Mouse (Mus musculus): ENCODE data around the gene Sorbs1. TPM values are rescaled to one million over a fixed set of nuclear protein-coding genes. Genes with fewer than 3 reads are reported as not detected.

Gene Sorbs1
- polyA plus RNA-seq, 1 experiment from 2014 or later: 49.5 TPM

DNA sequence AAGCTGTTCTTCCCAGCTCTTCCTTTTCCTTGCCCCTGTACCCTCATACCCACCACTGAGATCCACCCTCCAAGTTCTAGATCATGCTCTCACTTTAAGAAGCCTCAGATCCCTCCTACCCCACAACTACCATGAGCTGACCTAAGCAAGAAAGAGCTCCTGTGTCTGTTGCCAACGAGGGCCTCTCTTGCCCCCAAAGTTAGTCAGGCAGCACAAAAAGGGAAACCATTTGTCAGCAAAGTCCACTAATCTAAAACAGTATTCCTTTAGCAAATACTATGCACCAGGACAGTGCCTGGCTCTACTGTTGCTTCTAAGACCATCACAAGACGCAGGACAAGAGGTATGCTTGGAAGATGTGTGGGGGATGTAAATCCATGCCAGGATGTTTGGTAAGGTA, 106.4 kb downstream of the Sorbs1 start:
- Histone ChIP-seq H3K27ac (ENCODE audit: low read depth, low read length) (no peak overlapping the region), H3K36me3 (ENCODE audit: control insufficient read depth, insufficient read depth, low read length) (no peaks in the 10 kb centered on the region), H3K4me3 (ENCODE audit: low read length) (no peak overlapping the region), H3K4me2 (replicated peaks; ENCODE audit: low read depth, low read length) (no peak overlapping the region), H3K9me3 (ENCODE audit: control insufficient read depth, low read length) (no peaks in the 10 kb centered on the region), H3K9ac (ENCODE audit: low read depth, low read length) (no peak overlapping the region), H3K27me3 (ENCODE audit: control insufficient read depth, insufficient read depth, low read length) (no peaks in the 10 kb centered on the region), H3K4me1 (ENCODE audit: control insufficient read depth, insufficient read depth, low read length) (peaks cover 15% of the 10 kb centered on the region; the same call in 1 of the 2 replicates)
- WGBS: 77% methylated on average over 2 of the region's 2 CpGs
- ATAC-seq (ENCODE audit: low FRiP score, low TSS enrichment): no peak

DNA sequence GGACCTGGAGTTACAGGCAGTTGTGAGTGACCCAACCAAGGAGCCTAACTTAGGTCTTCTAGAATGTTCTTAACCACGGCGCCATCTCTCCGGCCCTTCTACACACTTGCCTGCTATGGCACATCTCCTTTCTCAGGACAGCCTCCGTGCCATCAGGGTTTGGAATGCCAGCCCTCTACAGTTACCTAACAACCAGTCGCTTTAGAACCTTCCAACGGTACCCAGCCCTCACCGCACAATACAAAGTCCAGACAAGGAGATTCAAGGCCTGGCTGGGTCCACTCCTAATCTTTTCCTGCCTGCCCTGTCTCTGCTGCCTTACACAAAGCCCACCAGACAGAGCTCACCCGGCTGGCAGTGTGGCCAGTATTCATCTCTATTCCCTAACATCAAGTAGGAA, 106.9 kb downstream of the Sorbs1 start:
- no peak overlapping the region for H3K27ac ChIP-seq (ENCODE audit: low read depth, low read length)
- no peak for ATAC-seq (ENCODE audit: low FRiP score, low TSS enrichment)
- WGBS: 97% methylated on average over 8 of the region's 8 CpGs

DNA sequence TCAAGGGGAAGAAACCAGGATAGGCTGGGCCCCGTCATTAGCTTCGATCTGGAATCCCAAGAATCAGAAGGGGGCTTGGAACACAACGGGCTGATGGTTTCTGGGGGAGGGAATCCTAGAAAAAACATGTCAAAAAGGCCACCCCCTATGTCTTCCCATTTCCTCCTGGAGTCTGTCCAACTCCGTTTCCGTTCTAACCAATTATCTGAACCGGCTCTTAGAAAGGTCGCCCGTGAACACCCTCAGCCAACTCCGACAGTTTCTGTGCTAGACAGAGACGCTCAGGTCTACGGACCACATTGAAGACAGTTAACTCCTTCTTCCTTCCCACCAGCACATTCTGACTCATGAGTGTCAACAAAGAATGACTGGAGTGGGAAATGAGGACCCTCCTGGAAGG, 107.8 kb downstream of the Sorbs1 start:
- no peaks in the 10 kb centered on the region for H3K9me3 ChIP-seq (ENCODE audit: control insufficient read depth, low read length)
- H3K36me3 ChIP-seq (ENCODE audit: control insufficient read depth, insufficient read depth, low read length): no peaks in the 10 kb centered on the region
- H3K4me1 ChIP-seq (ENCODE audit: control insufficient read depth, insufficient read depth, low read length): peaks cover 27% of the 10 kb centered on the region
- 38% methylated on average over 11 of the region's 11 CpGs for WGBS
- no peak overlapping the region for H3K9ac ChIP-seq (ENCODE audit: low read depth, low read length)
- 0 out of 2 replicates have a peak, but pooled peaks have one; percentile 26 for ATAC-seq (ENCODE audit: low FRiP score, low TSS enrichment)
- peak overlapping the region; percentile 6; the same call in 1 of the 2 replicates for H3K4me2 ChIP-seq (replicated peaks; ENCODE audit: low read depth, low read length)
- no peaks in the 10 kb centered on the region for H3K27me3 ChIP-seq (ENCODE audit: control insufficient read depth, insufficient read depth, low read length)
- peak overlapping the region; percentile 73; the same call in 1 of the 2 replicates for H3K27ac ChIP-seq (ENCODE audit: low read depth, low read length)
- no peak overlapping the region for H3K4me3 ChIP-seq (ENCODE audit: low read length)

More for the DNA sequence above, 106.9 kb downstream of the Sorbs1 start:
- H3K9me3 ChIP-seq (ENCODE audit: control insufficient read depth, low read length): no peaks in the 10 kb centered on the region
- H3K4me2 ChIP-seq (replicated peaks; ENCODE audit: low read depth, low read length): no peak overlapping the region
- H3K4me1 ChIP-seq (ENCODE audit: control insufficient read depth, insufficient read depth, low read length): peaks cover 19% of the 10 kb centered on the region; the same call in 1 of the 2 replicates
- H3K36me3 ChIP-seq (ENCODE audit: control insufficient read depth, insufficient read depth, low read length): no peaks in the 10 kb centered on the region
- H3K4me3 ChIP-seq (ENCODE audit: low read length): no peak overlapping the region
- H3K9ac ChIP-seq (ENCODE audit: low read depth, low read length): no peak overlapping the region
- no peaks in the 10 kb centered on the region for H3K27me3 ChIP-seq (ENCODE audit: control insufficient read depth, insufficient read depth, low read length)

DNA sequence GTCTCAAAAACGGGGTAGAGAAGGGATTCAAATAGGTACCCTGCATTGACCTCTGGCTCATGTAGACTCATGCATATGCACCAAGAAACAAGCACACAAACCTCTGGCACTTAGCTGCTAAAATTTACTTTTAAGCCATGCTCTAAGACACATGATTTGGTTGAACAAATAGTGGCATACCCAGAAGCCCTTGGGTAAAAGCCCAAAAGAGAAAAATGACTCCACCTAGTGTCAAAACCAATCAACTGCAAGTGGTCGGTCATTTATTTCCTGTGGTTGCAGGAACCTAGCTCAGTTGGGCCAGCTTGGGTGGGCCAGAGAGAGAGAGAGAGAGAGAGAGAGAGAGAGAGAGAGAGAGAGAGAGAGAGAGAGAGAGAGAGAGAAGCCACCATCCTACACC, 109.0 kb downstream of the Sorbs1 start:
- Histone ChIP-seq H3K4me3 (ENCODE audit: low read length) (no peak overlapping the region), H3K4me1 (ENCODE audit: control insufficient read depth, insufficient read depth, low read length) (peaks cover 32% of the 10 kb centered on the region), H3K36me3 (ENCODE audit: control insufficient read depth, insufficient read depth, low read length) (no peaks in the 10 kb centered on the region), H3K9ac (ENCODE audit: low read depth, low read length) (no peak overlapping the region), H3K9me3 (ENCODE audit: control insufficient read depth, low read length) (no peaks in the 10 kb centered on the region), H3K27me3 (ENCODE audit: control insufficient read depth, insufficient read depth, low read length) (no peaks in the 10 kb centered on the region), H3K27ac (ENCODE audit: low read depth, low read length) (no peak overlapping the region), H3K4me2 (replicated peaks; ENCODE audit: low read depth, low read length) (no peak overlapping the region)
- 81% methylated on average over 2 of the region's 2 CpGs for WGBS
- ATAC-seq (ENCODE audit: low FRiP score, low TSS enrichment): no peak

DNA sequence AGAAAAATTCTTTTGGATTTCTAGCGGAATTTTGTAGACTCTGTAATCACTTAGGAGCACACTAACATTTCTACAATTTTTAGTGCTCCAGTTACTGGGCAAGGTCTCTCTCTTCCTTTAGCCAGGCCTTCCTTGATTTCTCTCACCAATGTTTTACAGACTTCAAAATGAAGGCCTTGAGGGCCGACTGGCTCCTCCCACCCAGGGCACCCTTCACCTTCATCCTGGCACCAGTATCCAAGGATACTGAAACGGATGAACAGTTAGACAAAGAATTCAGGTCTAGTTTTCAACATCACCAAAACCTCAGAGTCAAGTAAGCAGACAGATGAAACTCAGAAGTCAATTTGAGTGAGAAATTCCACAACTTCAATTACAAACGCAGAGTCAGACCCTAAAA, 109.6 kb downstream of the Sorbs1 start:
- Histone ChIP-seq H3K4me1 (ENCODE audit: control insufficient read depth, insufficient read depth, low read length) (peaks cover 32% of the 10 kb centered on the region), H3K27ac (ENCODE audit: low read depth, low read length) (no peak overlapping the region), H3K27me3 (ENCODE audit: control insufficient read depth, insufficient read depth, low read length) (no peaks in the 10 kb centered on the region), H3K9me3 (ENCODE audit: control insufficient read depth, low read length) (no peaks in the 10 kb centered on the region), H3K4me2 (replicated peaks; ENCODE audit: low read depth, low read length) (no peak overlapping the region), H3K36me3 (ENCODE audit: control insufficient read depth, insufficient read depth, low read length) (no peaks in the 10 kb centered on the region), H3K9ac (ENCODE audit: low read depth, low read length) (no peak overlapping the region), H3K4me3 (ENCODE audit: low read length) (no peak overlapping the region)
- no peak for ATAC-seq (ENCODE audit: low FRiP score, low TSS enrichment)
- WGBS: 83% methylated on average over 4 of the region's 4 CpGs

DNA sequence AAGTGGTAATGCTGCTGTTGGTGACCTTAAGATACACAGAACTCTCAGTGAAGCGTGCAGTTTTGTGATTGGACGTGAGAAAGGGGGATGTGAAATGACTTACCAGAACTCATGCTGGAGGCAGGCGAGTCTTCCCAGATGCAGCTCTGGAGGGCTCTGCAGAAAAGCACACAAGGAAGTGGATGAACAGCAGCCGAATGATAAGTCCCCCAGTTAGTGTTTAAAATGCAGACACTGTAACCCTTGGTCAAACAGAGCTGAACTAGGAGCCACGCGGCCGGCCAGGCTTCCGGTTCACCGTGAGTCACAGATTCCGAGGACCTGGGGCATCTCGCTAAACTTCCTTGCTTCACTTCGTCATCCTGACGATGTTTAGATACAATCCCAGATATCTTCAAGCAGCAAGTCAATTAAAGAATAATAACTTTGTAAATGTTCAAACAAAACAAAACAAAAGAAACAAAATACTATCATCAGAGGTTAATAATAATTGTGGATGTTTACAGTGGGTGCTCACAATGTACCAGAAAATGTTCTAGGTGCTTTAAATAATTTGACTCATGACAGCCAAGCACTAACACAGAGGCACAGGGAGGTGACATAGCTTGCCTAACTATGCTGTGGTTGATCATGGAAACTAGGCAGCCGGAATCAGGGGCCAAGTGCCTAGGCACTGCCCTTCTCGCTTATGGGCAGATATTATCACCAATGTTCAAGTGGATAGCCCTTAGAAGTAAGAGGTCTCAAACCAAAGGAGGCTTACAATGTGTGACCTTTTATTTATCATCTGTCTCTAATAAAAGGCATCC, 111.2 kb downstream of the Sorbs1 start:
- H3K27ac ChIP-seq (ENCODE audit: low read depth, low read length): no peak overlapping the region; the same call in 1 of the 2 replicates
- no peaks in the 10 kb centered on the region for H3K36me3 ChIP-seq (ENCODE audit: control insufficient read depth, insufficient read depth, low read length)
- H3K9me3 ChIP-seq (ENCODE audit: control insufficient read depth, low read length): no peaks in the 10 kb centered on the region
- no peak overlapping the region for H3K4me2 ChIP-seq (replicated peaks; ENCODE audit: low read depth, low read length)
- WGBS: 56% methylated on average over 15 of the region's 15 CpGs
- ATAC-seq (ENCODE audit: low FRiP score, low TSS enrichment): no peak
- H3K4me1 ChIP-seq (ENCODE audit: control insufficient read depth, insufficient read depth, low read length): peaks cover 32% of the 10 kb centered on the region
- H3K9ac ChIP-seq (ENCODE audit: low read depth, low read length): no peak overlapping the region
- no peaks in the 10 kb centered on the region for H3K27me3 ChIP-seq (ENCODE audit: control insufficient read depth, insufficient read depth, low read length)
- H3K4me3 ChIP-seq (ENCODE audit: low read length): no peak overlapping the region

DNA sequence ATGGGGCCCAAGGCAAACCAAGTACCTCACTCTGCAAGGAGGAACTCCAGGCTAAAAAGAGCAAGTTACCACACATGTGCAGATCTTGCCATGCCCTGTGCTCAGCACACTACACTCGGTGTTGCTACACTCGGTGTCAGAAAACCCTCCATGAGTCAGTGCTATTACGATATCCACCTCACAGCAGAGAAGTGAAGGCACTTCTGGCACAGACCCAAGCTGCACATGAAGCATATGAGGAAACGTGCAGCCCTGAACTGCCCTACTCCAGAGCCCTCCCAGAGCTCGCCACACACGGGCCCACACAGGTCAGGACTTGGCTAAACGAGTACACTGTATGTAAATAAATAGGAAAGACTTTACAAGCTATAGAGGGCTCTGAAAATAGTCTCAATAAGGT, 112.4 kb downstream of the Sorbs1 start:
- Histone ChIP-seq H3K9ac (ENCODE audit: low read depth, low read length) (no peak overlapping the region), H3K4me3 (ENCODE audit: low read length) (no peak overlapping the region)
- peak; percentile 30; the same call in 1 of the 2 replicates for ATAC-seq (ENCODE audit: low FRiP score, low TSS enrichment)

DNA sequence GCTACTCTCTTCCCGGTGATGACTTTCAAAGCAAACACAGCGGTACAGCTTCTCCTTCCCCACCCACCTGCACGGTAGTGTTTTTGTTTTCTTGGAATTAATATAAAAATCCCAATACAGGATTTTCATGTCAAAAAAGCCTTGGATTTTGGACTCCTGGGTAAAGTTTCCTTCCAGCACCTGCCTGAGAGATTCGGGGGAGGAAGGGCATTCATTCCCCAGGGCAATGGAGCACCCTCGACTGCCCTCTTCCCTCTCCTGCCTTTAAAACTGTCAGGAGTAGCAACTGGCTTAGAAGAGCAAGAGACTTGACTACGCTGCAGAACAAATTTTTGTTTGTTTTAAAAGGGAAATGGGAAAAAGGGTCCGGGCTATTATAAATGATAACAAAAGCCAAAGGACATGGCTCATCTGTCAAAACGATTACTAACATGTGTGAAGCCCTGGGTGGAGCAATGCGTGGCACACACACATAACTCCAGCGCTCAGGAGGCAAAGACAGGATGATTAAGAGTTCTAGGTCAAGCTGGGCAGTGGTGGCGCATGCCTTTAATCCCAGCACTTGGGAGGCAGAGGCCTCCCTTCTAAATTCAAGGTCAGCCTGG, 113.1 kb downstream of the Sorbs1 start:
- peaks cover 30% of the 10 kb centered on the region for H3K4me1 ChIP-seq (ENCODE audit: control insufficient read depth, insufficient read depth, low read length)
- no peak overlapping the region for H3K27ac ChIP-seq (ENCODE audit: low read depth, low read length)
- H3K36me3 ChIP-seq (ENCODE audit: control insufficient read depth, insufficient read depth, low read length): no peaks in the 10 kb centered on the region
- 46% methylated on average over 11 of the region's 11 CpGs for WGBS
- H3K4me3 ChIP-seq (ENCODE audit: low read length): no peak overlapping the region
- no peak overlapping the region for H3K4me2 ChIP-seq (replicated peaks; ENCODE audit: low read depth, low read length)
- ATAC-seq (ENCODE audit: low FRiP score, low TSS enrichment): no peak
- H3K9me3 ChIP-seq (ENCODE audit: control insufficient read depth, low read length): no peaks in the 10 kb centered on the region
- no peaks in the 10 kb centered on the region for H3K27me3 ChIP-seq (ENCODE audit: control insufficient read depth, insufficient read depth, low read length)
- no peak overlapping the region for H3K9ac ChIP-seq (ENCODE audit: low read depth, low read length)

More for the DNA sequence above, 112.4 kb downstream of the Sorbs1 start:
- no peak overlapping the region; the same call in 1 of the 2 replicates for H3K27ac ChIP-seq (ENCODE audit: low read depth, low read length)
- H3K36me3 ChIP-seq (ENCODE audit: control insufficient read depth, insufficient read depth, low read length): no peaks in the 10 kb centered on the region
- peaks cover 32% of the 10 kb centered on the region for H3K4me1 ChIP-seq (ENCODE audit: control insufficient read depth, insufficient read depth, low read length)
- 57% methylated on average over 7 of the region's 7 CpGs for WGBS
- no peaks in the 10 kb centered on the region for H3K9me3 ChIP-seq (ENCODE audit: control insufficient read depth, low read length)
- H3K27me3 ChIP-seq (ENCODE audit: control insufficient read depth, insufficient read depth, low read length): no peaks in the 10 kb centered on the region
- H3K4me2 ChIP-seq (replicated peaks; ENCODE audit: low read depth, low read length): no peak overlapping the region
